Mouse (Mus musculus): ENCODE measurements around the gene Psap.

- TF ChIP-seq CTCF (IDR thresholded peaks at IDR 0.05; ENCODE audit: low read depth, low read length) (no peak), GATA1 (IDR thresholded peaks at IDR 0.05; ENCODE audit: borderline replicate concordance, low read length) (no peak), POLR2AphosphoS5 (IDR thresholded peaks at IDR 0.05; ENCODE audit: insufficient replicate concordance, low read depth, low read length) (no peak)
Measured at GRCm38 (mm10) chr10:60279941-60280301, 2.5 kb downstream of the Psap start.
